Mouse (Mus musculus) cerebellum, adult 2 months (tissue): ENCODE measurements at regions not wholly inside any gene's neighbourhood (a gene's known extent, or its start where the extent isn't known, plus 50 kb on each side); places are given as distances from the start of the nearest gene placed in this dataset.

Experiments
- CTCF ChIP-seq: fragments of 200-500 bp; IDR thresholded peaks from 2 replicates; pipeline ENCODE4 v1.5.1; 2011; ENCODE audit warnings: low read depth, mild to moderate bottlenecking, control low read depth, low read length, moderate library complexity, borderline replicate concordance; ENCODE audit not compliant: insufficient read depth
- POLR2A ChIP-seq: fragments of 200-500 bp; IDR thresholded peaks from 2 replicates; pipeline ENCODE4 v1.6.1; 2011; ENCODE audit warnings: low read length, control low read depth, borderline replicate concordance; ENCODE audit not compliant: insufficient read depth

- TF ChIP-seq CTCF (no peak), POLR2A (no peak)
Observed at GRCm38 (mm10) chr14:21903562-21904497, 55.1 kb upstream of the Comtd1 start.
